Mouse (Mus musculus): ENCODE data around the gene Echdc1. TPM values are rescaled to one million over a fixed set of nuclear protein-coding genes. Genes with fewer than 3 reads are reported as not detected.

Gene Echdc1
- polyA plus RNA-seq, 1 experiment from 2014 or later = 23.3 TPM

- Histone ChIP-seq H3K27me3 (replicated peaks; ENCODE audit: control insufficient read depth, insufficient read depth, low read length) (no peaks in the 10 kb centered on the region), H3K9ac (ENCODE audit: low read length) (no peak overlapping the region), H3K4me1 (ENCODE audit: control insufficient read depth, insufficient read depth, low read length) (no peaks in the 10 kb centered on the region), H3K4me2 (ENCODE audit: low read length) (no peak overlapping the region), H3K4me3 (ENCODE audit: low read depth, low read length) (no peak overlapping the region), H3K9me3 (replicated peaks; ENCODE audit: control insufficient read depth, low read length) (no peaks in the 10 kb centered on the region), H3K27ac (ENCODE audit: low read depth, low read length) (no peak overlapping the region), H3K36me3 (ENCODE audit: control insufficient read depth, insufficient read depth, low read length) (peaks cover 10% of the 10 kb centered on the region)
- WGBS = 51% methylated on average over 4 of the region's 4 CpGs
- peak; percentile 62 for ATAC-seq
- DNase-seq (ENCODE audit: low spot score) = peak; percentile 79
Observed at GRCm38 (mm10) chr10:29338355-29339056, 25.5 kb downstream of the Echdc1 start.

DNA sequence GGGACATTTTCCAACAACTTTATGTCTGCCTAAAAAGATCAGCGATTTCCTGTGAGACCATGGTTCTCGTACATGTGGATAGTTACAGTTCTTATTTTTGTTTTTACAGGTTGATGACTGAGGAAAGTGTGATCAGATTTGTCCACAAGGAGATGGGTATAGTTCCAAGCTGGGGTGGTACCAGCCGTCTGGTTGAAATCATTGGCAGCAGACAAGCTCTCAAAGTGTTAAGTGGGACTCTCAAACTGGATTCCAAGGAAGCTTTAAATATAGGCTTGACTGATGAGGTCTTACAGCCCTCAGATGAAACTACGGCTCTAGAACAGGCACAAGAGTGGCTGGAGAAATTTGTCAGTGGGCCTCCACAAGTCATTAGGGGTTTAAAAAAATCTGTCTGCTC, 31.3 kb downstream of the Echdc1 start:
- peaks cover 43% of the 10 kb centered on the region for H3K36me3 ChIP-seq (ENCODE audit: control insufficient read depth, insufficient read depth, low read length)
- H3K4me3 ChIP-seq (ENCODE audit: low read depth, low read length) = no peak overlapping the region
- H3K9me3 ChIP-seq (replicated peaks; ENCODE audit: control insufficient read depth, low read length) = no peaks in the 10 kb centered on the region
- no peak overlapping the region for H3K27ac ChIP-seq (ENCODE audit: low read depth, low read length)
- DNase-seq (ENCODE audit: low spot score) = no peak
- H3K4me1 ChIP-seq (ENCODE audit: control insufficient read depth, insufficient read depth, low read length) = no peaks in the 10 kb centered on the region
- WGBS = 93% methylated on average over 4 of the region's 4 CpGs
- no peak overlapping the region for H3K9ac ChIP-seq (ENCODE audit: low read length)
- H3K27me3 ChIP-seq (replicated peaks; ENCODE audit: control insufficient read depth, insufficient read depth, low read length) = no peaks in the 10 kb centered on the region
- no peak overlapping the region for H3K4me2 ChIP-seq (ENCODE audit: low read length)
- no peak for ATAC-seq

DNA sequence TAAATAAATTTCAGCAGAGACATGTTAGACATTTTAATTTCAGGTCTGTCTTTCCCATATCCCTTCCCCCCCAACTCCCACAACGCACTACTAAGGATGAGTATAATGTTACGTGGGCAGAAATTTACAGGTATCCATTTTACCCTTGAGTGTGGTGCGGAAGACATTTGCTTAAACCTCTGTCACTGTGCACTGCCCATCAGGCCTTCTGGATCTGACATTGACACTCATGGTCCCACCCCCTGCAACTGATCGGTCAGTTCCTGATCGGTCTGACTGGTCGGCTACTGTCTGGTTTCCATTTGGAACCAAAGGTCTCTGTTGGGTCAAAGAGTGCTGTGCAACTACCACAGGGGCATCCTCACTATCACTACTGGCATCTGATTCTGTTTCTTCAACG, 33.7 kb downstream of the Echdc1 start:
- H3K27ac ChIP-seq (ENCODE audit: low read depth, low read length) = no peak overlapping the region
- H3K9me3 ChIP-seq (replicated peaks; ENCODE audit: control insufficient read depth, low read length) = no peaks in the 10 kb centered on the region
- peaks cover 45% of the 10 kb centered on the region for H3K36me3 ChIP-seq (ENCODE audit: control insufficient read depth, insufficient read depth, low read length)
- no peaks in the 10 kb centered on the region for H3K27me3 ChIP-seq (replicated peaks; ENCODE audit: control insufficient read depth, insufficient read depth, low read length)
- no peak for DNase-seq (ENCODE audit: low spot score)
- H3K9ac ChIP-seq (ENCODE audit: low read length) = no peak overlapping the region
- H3K4me1 ChIP-seq (ENCODE audit: control insufficient read depth, insufficient read depth, low read length) = no peaks in the 10 kb centered on the region
- no peak overlapping the region for H3K4me2 ChIP-seq (ENCODE audit: low read length)
- over 99% methylated on average over 7 of the region's 7 CpGs for WGBS
- ATAC-seq = no peak
- no peak overlapping the region for H3K4me3 ChIP-seq (ENCODE audit: low read depth, low read length)

GRCm38 (mm10) chr10:29351420-29351819, 38.5 kb downstream of the Echdc1 start:
- H3K4me1 ChIP-seq (ENCODE audit: control insufficient read depth, insufficient read depth, low read length) = 0 out of 2 replicates have a peak, but pooled peaks cover 2% of the 10 kb centered on the region
- no peak for ATAC-seq
- 86% methylated on average over 2 of the region's 2 CpGs for WGBS
- H3K27me3 ChIP-seq (replicated peaks; ENCODE audit: control insufficient read depth, insufficient read depth, low read length) = no peaks in the 10 kb centered on the region
- H3K9me3 ChIP-seq (replicated peaks; ENCODE audit: control insufficient read depth, low read length) = no peaks in the 10 kb centered on the region
- no peak overlapping the region for H3K4me3 ChIP-seq (ENCODE audit: low read depth, low read length)
- H3K9ac ChIP-seq (ENCODE audit: low read length) = no peak overlapping the region
- H3K27ac ChIP-seq (ENCODE audit: low read depth, low read length) = no peak overlapping the region
- no peak overlapping the region for H3K4me2 ChIP-seq (ENCODE audit: low read length)
- DNase-seq (ENCODE audit: low spot score) = no peak
- H3K36me3 ChIP-seq (ENCODE audit: control insufficient read depth, insufficient read depth, low read length) = peaks cover 25% of the 10 kb centered on the region

DNA sequence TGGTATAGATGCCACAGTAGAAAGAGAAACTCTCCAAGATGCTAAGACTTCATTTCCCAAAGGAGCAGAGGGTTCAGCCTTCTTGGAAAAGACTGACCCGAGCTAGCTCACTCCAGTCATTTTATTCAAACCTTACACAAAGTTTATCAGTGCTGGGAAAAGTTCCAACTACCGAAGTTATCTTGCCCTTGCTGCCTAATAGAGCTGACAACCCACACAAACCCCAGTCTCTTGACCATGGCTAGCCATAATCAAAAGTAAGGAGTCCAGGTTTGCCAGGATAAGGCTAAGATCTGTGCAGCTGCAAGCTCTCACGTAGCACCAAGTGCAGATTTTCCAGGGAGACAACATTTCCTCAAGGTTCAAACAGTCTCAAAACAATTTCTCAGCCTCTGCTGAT, 39.6 kb downstream of the Echdc1 start:
- no peak for DNase-seq (ENCODE audit: low spot score)
- ATAC-seq = no peak
- Histone ChIP-seq H3K9ac (ENCODE audit: low read length) (no peak overlapping the region), H3K27ac (ENCODE audit: low read depth, low read length) (no peak overlapping the region), H3K9me3 (replicated peaks; ENCODE audit: control insufficient read depth, low read length) (no peaks in the 10 kb centered on the region), H3K36me3 (ENCODE audit: control insufficient read depth, insufficient read depth, low read length) (peaks cover 13% of the 10 kb centered on the region), H3K4me3 (ENCODE audit: low read depth, low read length) (no peak overlapping the region), H3K4me2 (ENCODE audit: low read length) (no peak overlapping the region), H3K4me1 (ENCODE audit: control insufficient read depth, insufficient read depth, low read length) (0 out of 2 replicates have a peak, but pooled peaks cover 2% of the 10 kb centered on the region), H3K27me3 (replicated peaks; ENCODE audit: control insufficient read depth, insufficient read depth, low read length) (no peaks in the 10 kb centered on the region)
- WGBS = 86% methylated on average over 3 of the region's 3 CpGs

DNA sequence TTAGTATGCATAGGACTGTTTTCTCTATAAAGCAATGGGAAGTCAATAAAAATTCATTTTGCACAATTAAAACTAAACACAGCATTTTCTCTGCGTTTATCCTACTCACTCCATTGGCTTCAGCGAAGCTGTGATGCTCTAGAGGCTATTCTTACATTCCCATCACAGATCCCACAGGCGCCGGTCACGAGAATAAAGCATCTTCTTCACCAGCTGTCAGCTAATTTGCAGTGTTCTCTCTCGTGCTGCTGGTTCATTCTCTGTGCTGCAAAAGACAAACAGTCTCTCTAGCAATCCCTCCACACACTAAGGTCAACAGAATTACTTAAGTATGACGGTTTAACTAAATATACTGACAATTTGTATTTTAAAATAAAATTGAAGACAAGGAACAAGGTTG, 41.2 kb downstream of the Echdc1 start:
- whole genome bisulfite sequencing = 67% methylated on average over 7 of the region's 7 CpGs
- Histone ChIP-seq H3K4me2 (ENCODE audit: low read length) (no peak overlapping the region), H3K9ac (ENCODE audit: low read length) (no peak overlapping the region), H3K27ac (ENCODE audit: low read depth, low read length) (no peak overlapping the region), H3K4me1 (ENCODE audit: control insufficient read depth, insufficient read depth, low read length) (peaks cover 7% of the 10 kb centered on the region; the same call in 1 of the 2 replicates), H3K27me3 (replicated peaks; ENCODE audit: control insufficient read depth, insufficient read depth, low read length) (no peaks in the 10 kb centered on the region), H3K9me3 (replicated peaks; ENCODE audit: control insufficient read depth, low read length) (no peaks in the 10 kb centered on the region), H3K36me3 (ENCODE audit: control insufficient read depth, insufficient read depth, low read length) (peaks cover 11% of the 10 kb centered on the region), H3K4me3 (ENCODE audit: low read depth, low read length) (no peak overlapping the region)
- ATAC-seq = peak; percentile 60; the same call in 1 of the 2 replicates
- DNase-seq (ENCODE audit: low spot score) = peak; percentile 47

DNA sequence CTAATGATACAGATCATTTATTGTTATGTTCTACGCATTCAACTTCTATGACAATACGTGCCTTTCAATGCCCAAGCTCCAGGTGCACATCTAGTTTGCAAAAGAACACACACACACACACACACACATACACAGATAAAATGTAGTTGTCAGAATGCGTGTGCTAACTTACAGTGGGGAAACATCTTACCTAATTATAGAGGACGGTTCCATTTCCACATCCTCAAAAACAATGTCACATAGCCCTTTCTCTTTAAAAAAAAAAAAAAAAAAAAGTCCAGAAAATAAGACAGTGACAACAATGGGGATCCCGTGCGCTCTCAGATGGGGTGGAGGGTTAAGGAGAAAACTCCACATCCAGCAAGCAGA, 48.1 kb downstream of the Echdc1 start:
- H3K9ac ChIP-seq (ENCODE audit: low read length) = peak overlapping the region; percentile 98
- no peak for DNase-seq (ENCODE audit: low spot score)
- peak; percentile 0; the same call in 1 of the 2 replicates for ATAC-seq
- H3K4me1 ChIP-seq (ENCODE audit: control insufficient read depth, insufficient read depth, low read length) = peaks cover 15% of the 10 kb centered on the region
- no peaks in the 10 kb centered on the region for H3K27me3 ChIP-seq (replicated peaks; ENCODE audit: control insufficient read depth, insufficient read depth, low read length)
- H3K36me3 ChIP-seq (ENCODE audit: control insufficient read depth, insufficient read depth, low read length) = no peaks in the 10 kb centered on the region
- WGBS = under 1% methylated on average over 6 of the region's 6 CpGs
- H3K9me3 ChIP-seq (replicated peaks; ENCODE audit: control insufficient read depth, low read length) = no peaks in the 10 kb centered on the region
- H3K4me3 ChIP-seq (ENCODE audit: low read depth, low read length) = peak overlapping the region; percentile 90
- peak overlapping the region; percentile 81 for H3K4me2 ChIP-seq (ENCODE audit: low read length)
- H3K27ac ChIP-seq (ENCODE audit: low read depth, low read length) = peak overlapping the region; percentile 99

DNA sequence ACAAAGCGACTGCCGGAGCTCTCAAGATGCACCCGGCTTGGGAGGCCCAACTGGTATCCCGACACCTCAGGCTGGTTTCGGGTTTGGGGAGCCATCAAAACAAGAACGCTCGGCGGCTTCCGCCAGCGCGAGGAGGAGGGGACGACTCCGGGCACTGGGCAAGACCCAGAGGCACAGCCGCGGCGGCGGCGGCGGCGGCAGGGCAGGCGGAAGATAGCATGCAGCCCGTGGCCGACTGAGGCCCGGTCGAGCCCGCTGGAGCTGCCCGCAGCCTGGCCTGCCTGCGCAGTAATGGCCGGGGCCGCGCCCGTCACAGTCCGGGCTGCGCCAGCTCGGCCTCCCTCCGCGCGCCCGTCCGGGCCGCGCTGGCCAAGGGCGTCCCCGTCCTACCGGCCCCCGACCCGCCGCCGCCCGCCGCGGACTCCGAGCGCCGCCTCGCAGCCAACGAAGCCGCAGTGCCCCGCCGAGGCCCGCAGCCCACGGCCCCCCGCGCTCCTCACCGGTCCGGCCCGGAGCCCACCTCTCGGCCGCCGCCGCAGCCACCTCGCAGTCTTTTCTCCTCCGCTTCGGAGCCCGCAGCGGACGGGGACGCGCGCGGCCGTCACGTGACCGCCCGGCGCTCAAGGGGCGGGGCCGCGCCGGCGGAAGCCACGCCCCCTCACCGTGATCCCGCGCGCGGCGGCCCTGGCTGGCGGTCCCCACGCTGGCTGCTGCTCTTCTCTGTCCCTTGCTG, 48.7 kb downstream of the Echdc1 start:
- under 1% methylated on average over 61 of the region's 100 CpGs for WGBS
- Histone ChIP-seq H3K27ac (ENCODE audit: low read depth, low read length) (peak overlapping the region; percentile 99), H3K4me3 (ENCODE audit: low read depth, low read length) (peak overlapping the region; percentile 90), H3K9ac (ENCODE audit: low read length) (peak overlapping the region; percentile 98), H3K9me3 (replicated peaks; ENCODE audit: control insufficient read depth, low read length) (no peaks in the 10 kb centered on the region), H3K4me1 (ENCODE audit: control insufficient read depth, insufficient read depth, low read length) (peaks cover 15% of the 10 kb centered on the region), H3K27me3 (replicated peaks; ENCODE audit: control insufficient read depth, insufficient read depth, low read length) (no peaks in the 10 kb centered on the region), H3K36me3 (ENCODE audit: control insufficient read depth, insufficient read depth, low read length) (no peaks in the 10 kb centered on the region), H3K4me2 (ENCODE audit: low read length) (peak overlapping the region; percentile 81)
- peak; percentile 90 for DNase-seq (ENCODE audit: low spot score)
- peak; percentile 96 for ATAC-seq

Measured in forebrain, embryonic 14.5 days (tissue).